Mouse (Mus musculus) hindbrain, embryonic 12.5 days (tissue): ENCODE data around the gene Iffo2. TPM values are rescaled to one million over a fixed set of nuclear protein-coding genes. Genes with fewer than 3 reads are reported as not detected.
"Not testable (repeated sequence)": the region's sequence is repeated elsewhere in the genome, so short reads cannot be mapped to it uniquely, and the experiment has no call there.

ENCODE experiments used
- ATAC-seq: fragments of 200-750 bp; cut with Nextera tagmentation; 2 replicates; pipeline ENCODE4 v1.8.0; 2017; ENCODE audit warnings: moderate TSS enrichment; ENCODE audit not compliant: low FRiP score
- H3K27ac ChIP-seq: fragments of 300-500 bp; sonication (generic); 2 replicates; pipeline ENCODE4 v1.5.1; 2016; ENCODE audit warnings: mild to moderate bottlenecking
- H3K27me3 ChIP-seq: fragments of 300-500 bp; sonication (generic); 2 replicates; pipeline ENCODE4 v1.6.1; 2016; ENCODE audit warnings: mild to moderate bottlenecking
- H3K36me3 ChIP-seq: fragments of 300-500 bp; sonication (generic); 2 replicates; pipeline ENCODE4 v1.6.1; 2016; ENCODE audit warnings: mild to moderate bottlenecking
- H3K4me1 ChIP-seq: fragments of 300-500 bp; sonication (generic); 2 replicates; pipeline ENCODE4 v1.6.1; 2016
- H3K4me2 ChIP-seq: fragments of 300-500 bp; sonication (generic); replicated peaks from 2 replicates; pipeline ENCODE4 v1.6.1; 2016; ENCODE audit warnings: mild to moderate bottlenecking
- H3K4me3 ChIP-seq: fragments of 300-500 bp; sonication (generic); 2 replicates; pipeline ENCODE4 v1.5.1; 2016; ENCODE audit warnings: mild to moderate bottlenecking
- H3K9ac ChIP-seq: fragments of 300-500 bp; sonication (generic); 2 replicates; pipeline ENCODE4 v1.6.1; 2016; ENCODE audit warnings: mild to moderate bottlenecking, moderate library complexity
- H3K9me3 ChIP-seq: fragments of 300-500 bp; sonication (generic); replicated peaks from 2 replicates; pipeline ENCODE4 v1.6.1; 2016; ENCODE audit warnings: mild to moderate bottlenecking
- WGBS: fragments of 180-500 bp; shearing (Covaris S2); methylation state at CpG from one replicate; pipeline ENCODE4 v1.1.7; 2016; 5-methylcytosine and 5-hydroxymethylcytosine counted together
- polyA plus RNA-seq: library from polyadenylated mRNA; unstranded; fragments of >200 nt; fragmentation: Nextera tagmentation; extraction: Ambion mirVana; gene quantifications from 2 replicates; pipeline ENCODE4 v1.2.1, GENCODE M21; 2016

Iffo2 gene
- 5.7 and 5.8 TPM in 2 replicates for polyA plus RNA-seq

DNA sequence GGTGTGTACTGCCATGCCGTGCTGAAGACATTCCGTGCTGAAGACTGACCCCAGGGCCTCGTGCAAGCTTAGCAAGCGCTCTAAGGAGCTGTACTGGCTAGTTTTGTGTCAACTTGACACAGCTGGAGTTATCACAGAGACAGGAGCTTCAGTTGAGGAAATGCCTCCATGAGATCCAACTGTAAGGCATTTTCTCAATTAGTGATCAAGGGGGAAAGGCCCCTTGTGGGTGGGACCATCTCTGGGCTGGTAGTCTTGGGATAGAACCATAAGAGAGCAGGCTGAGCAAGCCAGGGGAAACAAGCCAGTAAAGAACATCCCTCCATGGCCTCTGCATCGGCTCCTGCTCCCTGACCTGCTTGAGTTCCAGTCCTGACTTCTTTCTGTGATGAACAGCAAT, at the start of gene Iffo2:
TSS of gene Iffo2 (plus strand) at position 301 of the 400 bp plus-strand sequence.
- H3K4me2 ChIP-seq, H3K27me3 ChIP-seq, H3K9ac ChIP-seq, H3K36me3 ChIP-seq, ATAC-seq, H3K9me3 ChIP-seq, H3K4me1 ChIP-seq, H3K27ac ChIP-seq, H3K4me3 ChIP-seq: not testable (repeated sequence)
- WGBS, result 82% methylated on average over 5 of the region's 5 CpGs

DNA sequence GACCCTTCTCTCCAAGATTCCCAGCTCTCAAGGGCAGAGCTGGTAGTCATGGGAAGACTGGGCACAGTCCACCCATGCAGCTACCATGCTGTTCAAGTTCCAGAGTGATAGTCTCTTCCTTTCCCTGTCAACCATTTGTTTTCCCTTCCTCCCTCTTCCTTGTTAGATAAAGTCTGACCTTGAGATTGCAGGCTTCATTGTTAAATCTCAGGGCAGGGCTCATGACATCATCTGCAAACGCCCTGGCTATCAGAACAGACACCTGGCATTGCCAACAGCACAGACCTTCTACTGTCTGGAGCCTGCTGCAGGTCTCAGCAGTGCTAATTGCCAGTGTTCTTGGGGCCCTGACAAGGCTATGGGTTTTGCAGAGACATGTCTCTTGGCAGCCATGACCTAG, 48.9 kb upstream of the Iffo2 start:
- no peaks in the 10 kb centered on the region for H3K4me1 ChIP-seq
- WGBS, result 97% methylated on average over 1 of the region's 1 CpGs

DNA sequence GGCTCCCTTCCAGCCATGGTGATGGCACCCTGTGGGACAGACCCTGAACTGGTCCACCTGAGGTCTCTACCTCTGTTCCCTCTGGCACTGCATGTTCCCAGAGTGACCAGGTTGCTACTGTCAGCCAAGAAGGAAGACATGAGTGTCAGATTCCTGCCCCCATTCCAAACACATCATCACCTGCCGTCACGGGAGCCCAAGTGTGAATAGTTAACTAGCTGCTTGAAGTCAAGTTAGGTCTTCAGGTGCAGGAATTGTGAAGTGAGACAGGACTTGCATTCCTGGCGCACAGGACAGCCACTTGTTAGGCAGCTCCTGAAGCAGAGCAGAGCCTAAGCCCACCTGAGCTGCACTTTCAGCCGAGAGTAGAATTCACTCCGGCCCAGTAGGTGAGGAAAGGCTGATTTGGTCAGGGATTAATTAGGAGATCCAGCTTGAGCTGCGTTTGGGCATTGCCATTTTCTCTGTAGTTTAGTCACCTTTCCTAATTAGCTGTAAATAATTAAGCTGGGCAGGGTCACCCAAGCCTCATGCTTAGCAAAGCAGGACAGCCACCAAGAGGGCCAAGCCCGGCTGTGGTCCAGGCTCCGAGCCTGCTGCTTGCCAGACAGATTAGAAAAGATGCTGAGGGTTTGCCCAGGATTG, 46.8 kb upstream of the Iffo2 start:
- Histone ChIP-seq H3K27me3 (no peaks in the 10 kb centered on the region), H3K9me3 (no peaks in the 10 kb centered on the region), H3K36me3 (peaks cover 95% of the 10 kb centered on the region), H3K4me3 (no peak overlapping the region), H3K27ac (no peak overlapping the region), H3K9ac (no peak overlapping the region), H3K4me2 (no peak overlapping the region), H3K4me1 (peaks cover 5% of the 10 kb centered on the region; the same call in 1 of the 2 replicates)
- WGBS, result 90% methylated on average over 8 of the region's 8 CpGs
- ATAC-seq, result no peak

More for the DNA sequence above, 48.9 kb upstream of the Iffo2 start:
- no peak overlapping the region for H3K9ac ChIP-seq
- no peak overlapping the region for H3K27ac ChIP-seq
- no peak overlapping the region for H3K4me3 ChIP-seq
- no peaks in the 10 kb centered on the region for H3K27me3 ChIP-seq
- ATAC-seq, result no peak
- H3K4me2 ChIP-seq, result no peak overlapping the region
- H3K9me3 ChIP-seq, result no peaks in the 10 kb centered on the region
- H3K36me3 ChIP-seq, result peaks cover 94% of the 10 kb centered on the region

DNA sequence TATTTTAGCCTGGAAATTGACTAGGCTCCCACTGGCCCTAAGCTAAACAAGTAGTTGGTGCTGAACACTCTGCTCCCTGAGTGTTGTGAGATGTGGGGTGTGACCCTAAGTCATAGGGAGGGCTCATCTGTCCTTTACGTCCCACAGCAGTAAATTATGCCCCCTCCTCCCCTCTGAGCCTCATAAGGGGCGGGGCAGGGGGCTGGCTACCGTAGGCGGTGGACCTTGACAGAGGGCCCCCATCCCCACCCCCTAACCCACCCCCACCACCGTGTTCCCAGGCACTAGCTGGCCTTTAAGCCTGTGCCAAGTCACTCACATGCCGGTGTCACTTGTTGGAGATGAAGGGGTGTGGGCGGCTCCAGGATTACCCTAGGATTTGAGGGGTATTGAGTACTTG, 45.9 kb upstream of the Iffo2 start:
- 77% methylated on average over 7 of the region's 7 CpGs for WGBS
- H3K4me3 ChIP-seq, result no peak overlapping the region
- H3K9ac ChIP-seq, result no peak overlapping the region
- H3K4me2 ChIP-seq, result no peak overlapping the region
- no peaks in the 10 kb centered on the region for H3K27me3 ChIP-seq
- H3K36me3 ChIP-seq, result peaks cover 95% of the 10 kb centered on the region
- peaks cover 5% of the 10 kb centered on the region; the same call in 1 of the 2 replicates for H3K4me1 ChIP-seq
- H3K27ac ChIP-seq, result no peak overlapping the region
- ATAC-seq, result no peak
- no peaks in the 10 kb centered on the region for H3K9me3 ChIP-seq

DNA sequence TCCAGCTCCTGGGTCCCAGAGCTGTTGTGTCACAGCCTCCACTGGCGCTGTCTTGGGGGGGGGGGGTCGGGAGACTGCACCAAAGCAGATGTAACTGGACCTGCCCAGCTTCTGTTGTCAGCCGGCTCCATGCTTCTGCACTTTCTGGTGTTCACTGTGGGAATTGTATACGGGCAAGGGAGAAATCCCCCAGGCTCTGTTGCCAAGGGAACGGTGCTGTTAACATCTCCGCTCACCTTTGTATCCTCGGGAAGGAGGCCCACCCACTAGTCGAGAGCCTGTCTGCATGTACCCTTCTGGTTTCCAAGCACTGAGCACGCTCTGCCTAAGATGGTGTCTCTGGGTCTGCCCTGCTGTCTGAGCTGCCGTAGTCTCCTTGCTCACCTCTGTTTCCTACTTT, 43.3 kb upstream of the Iffo2 start:
- 0 out of 2 replicates have a peak, but pooled peaks have one; percentile 22 for ATAC-seq
- H3K9me3 ChIP-seq, result no peaks in the 10 kb centered on the region
- H3K4me3 ChIP-seq, result no peak overlapping the region
- H3K27me3 ChIP-seq, result no peaks in the 10 kb centered on the region
- H3K4me2 ChIP-seq, result no peak overlapping the region
- no peak overlapping the region for H3K9ac ChIP-seq
- 47% methylated on average over 10 of the region's 10 CpGs for WGBS
- H3K36me3 ChIP-seq, result peaks cover 95% of the 10 kb centered on the region
- H3K4me1 ChIP-seq, result peaks cover 5% of the 10 kb centered on the region; the same call in 1 of the 2 replicates
- no peak overlapping the region for H3K27ac ChIP-seq

DNA sequence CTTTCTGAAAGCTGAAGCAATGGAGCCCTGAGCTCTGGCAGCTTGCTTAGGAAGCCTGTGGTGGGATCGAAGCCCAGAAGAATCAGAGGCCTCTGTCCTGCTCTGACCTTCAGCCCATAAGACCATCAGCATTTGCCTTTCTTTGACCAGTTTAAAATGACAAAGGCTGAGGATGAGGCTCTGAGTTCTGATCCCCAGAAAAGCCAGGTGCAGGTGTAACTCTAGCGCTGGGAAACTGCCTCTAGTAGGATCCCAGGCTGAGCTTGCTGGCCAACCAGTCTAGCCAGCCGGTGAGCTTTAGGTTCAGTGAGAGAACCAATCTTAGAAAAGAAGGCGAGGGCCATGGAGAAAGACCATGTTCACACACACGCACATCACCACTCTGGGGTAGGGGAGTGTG, 42.0 kb upstream of the Iffo2 start:
- Histone ChIP-seq H3K4me1 (peaks cover 5% of the 10 kb centered on the region; the same call in 1 of the 2 replicates), H3K36me3 (peaks cover 84% of the 10 kb centered on the region), H3K4me3 (no peak overlapping the region), H3K27me3 (no peaks in the 10 kb centered on the region), H3K9ac (no peak overlapping the region), H3K9me3 (no peaks in the 10 kb centered on the region), H3K27ac (no peak overlapping the region), H3K4me2 (no peak overlapping the region)
- no peak for ATAC-seq
- WGBS, result 95% methylated on average over 5 of the region's 5 CpGs

DNA sequence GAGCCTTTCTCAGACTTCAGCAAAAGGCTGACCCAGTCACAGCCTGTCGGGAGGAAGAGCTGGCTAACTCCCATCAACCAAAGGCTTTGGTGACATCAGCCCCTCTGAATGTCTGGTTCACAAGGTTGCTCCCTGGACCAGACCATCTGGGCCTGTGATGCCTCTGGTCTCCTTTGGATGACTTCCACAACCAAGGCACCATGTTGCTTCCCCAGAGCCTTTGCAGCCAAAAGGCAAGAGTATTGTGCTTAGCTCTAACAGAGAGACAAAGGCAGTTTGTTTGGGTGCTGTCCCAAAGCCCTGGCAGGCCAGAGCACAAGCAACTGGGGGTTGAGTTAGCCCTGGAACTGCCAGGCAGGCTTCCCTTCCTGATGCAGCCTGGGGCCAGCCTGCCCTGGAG, 40.4 kb upstream of the Iffo2 start:
- 79% methylated on average over 1 of the region's 1 CpGs for WGBS
- ATAC-seq, result no peak

DNA sequence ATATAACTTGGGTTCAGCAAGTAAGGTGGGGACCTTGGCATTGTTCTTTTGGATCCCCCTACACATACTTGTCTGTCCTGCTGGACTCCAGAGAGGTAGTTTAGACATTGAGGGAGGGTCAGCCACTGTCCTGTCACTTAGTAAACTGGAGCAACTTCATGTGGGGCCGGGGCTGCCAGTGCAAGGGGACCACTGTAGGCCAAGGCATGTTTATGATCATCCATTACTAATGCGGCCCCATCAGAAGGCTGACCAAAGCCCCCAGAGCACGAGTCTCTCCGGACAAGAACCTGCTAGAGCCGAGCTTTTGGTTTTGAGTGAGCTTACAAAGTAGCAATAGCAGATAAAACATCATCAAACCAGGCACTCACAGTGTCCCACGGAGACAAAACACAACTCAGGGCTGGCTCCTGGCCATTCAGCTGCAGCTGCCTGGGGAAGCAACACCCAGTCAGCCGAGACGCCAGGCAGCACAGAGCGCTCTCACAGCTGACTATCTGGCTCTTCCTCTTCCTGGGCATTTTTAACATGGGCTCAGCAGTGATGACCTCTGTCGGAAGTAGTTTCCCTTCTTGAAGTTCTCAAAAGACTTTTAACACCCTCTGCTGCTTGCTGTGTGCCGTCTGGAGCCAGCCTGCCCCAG, 39.8 kb upstream of the Iffo2 start:
- H3K4me2 ChIP-seq, result no peak overlapping the region
- H3K27me3 ChIP-seq, result no peaks in the 10 kb centered on the region
- WGBS, result 89% methylated on average over 11 of the region's 11 CpGs
- no peak overlapping the region for H3K4me3 ChIP-seq
- H3K9ac ChIP-seq, result no peak overlapping the region
- H3K9me3 ChIP-seq, result no peaks in the 10 kb centered on the region
- ATAC-seq, result no peak
- peaks cover 62% of the 10 kb centered on the region for H3K36me3 ChIP-seq
- no peak overlapping the region for H3K27ac ChIP-seq
- peaks cover 5% of the 10 kb centered on the region; the same call in 1 of the 2 replicates for H3K4me1 ChIP-seq

More for the DNA sequence above, 40.4 kb upstream of the Iffo2 start:
- H3K9me3 ChIP-seq, result no peaks in the 10 kb centered on the region
- no peaks in the 10 kb centered on the region for H3K27me3 ChIP-seq
- H3K4me2 ChIP-seq, result no peak overlapping the region
- H3K4me1 ChIP-seq, result peaks cover 5% of the 10 kb centered on the region; the same call in 1 of the 2 replicates
- H3K4me3 ChIP-seq, result no peak overlapping the region
- H3K9ac ChIP-seq, result no peak overlapping the region
- peaks cover 68% of the 10 kb centered on the region for H3K36me3 ChIP-seq
- no peak overlapping the region for H3K27ac ChIP-seq

DNA sequence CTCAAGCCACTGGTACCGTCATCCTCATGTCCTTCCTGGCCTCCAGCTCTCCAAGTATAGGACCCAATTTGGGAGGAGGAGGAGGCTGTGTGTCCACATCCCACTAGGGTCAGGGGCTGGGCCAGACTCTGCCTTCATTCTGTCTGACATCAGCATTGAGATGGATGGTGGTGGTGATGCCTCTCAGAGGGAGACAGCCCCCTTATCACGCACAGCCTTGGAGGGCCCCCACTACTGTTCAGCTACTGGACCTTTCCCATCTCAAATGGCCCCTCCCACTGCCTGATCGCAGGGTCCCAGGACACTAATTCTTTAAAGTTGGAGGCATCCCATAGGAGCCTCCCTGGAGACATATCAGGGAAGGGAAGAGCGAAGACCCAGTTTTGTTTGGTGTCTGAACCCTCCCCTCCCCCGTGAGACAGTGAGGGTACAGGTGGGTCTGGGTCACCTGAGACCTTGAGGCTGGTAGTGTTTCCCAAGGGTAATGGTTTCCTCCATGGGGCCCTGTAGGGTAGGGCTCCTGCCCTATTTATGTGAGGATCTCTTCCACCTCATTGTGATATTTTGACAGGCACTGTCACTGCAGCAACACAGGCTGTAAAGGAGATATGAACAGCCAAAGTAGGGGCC, 38.7 kb upstream of the Iffo2 start:
- H3K9me3 ChIP-seq, result no peaks in the 10 kb centered on the region
- H3K4me1 ChIP-seq, result peaks cover 4% of the 10 kb centered on the region; the same call in 1 of the 2 replicates
- H3K36me3 ChIP-seq, result peaks cover 54% of the 10 kb centered on the region
- 93% methylated on average over 5 of the region's 5 CpGs for WGBS
- ATAC-seq, result no peak
- H3K4me2 ChIP-seq, result no peak overlapping the region
- H3K27me3 ChIP-seq, result no peaks in the 10 kb centered on the region
- H3K27ac ChIP-seq, result no peak overlapping the region
- H3K9ac ChIP-seq, result no peak overlapping the region
- no peak overlapping the region for H3K4me3 ChIP-seq

DNA sequence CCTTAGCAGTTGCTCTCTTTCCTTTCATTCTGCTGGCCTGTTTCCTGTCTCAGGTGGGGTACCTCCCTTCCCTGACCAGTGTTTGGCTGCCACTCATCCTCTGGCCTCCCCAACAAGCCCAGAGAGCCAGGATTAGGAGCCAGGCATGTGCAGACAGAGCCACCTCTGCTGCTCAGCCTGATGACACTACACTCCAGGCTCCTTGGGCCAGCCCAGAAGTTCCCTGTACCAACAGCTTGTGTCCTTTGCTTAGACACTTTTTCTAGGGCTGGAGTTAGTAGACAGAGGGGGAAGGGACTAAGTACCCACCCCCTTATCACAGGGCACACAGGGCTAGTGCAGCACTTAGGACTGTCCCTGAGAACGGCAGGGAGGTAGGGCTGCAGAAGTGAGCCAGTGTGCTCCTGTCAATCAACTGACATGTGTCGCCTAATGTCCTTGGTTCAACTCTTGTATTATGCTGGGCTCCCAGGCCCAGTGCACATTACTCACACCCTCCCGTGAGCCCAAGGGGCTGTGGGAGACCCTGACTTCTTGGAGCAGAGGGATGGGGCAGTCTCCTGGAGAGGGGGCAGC, 38.0 kb upstream of the Iffo2 start:
- Histone ChIP-seq H3K27ac (no peak overlapping the region), H3K9me3 (no peaks in the 10 kb centered on the region), H3K4me3 (no peak overlapping the region), H3K4me2 (no peak overlapping the region), H3K27me3 (no peaks in the 10 kb centered on the region), H3K4me1 (no peaks in the 10 kb centered on the region), H3K36me3 (peaks cover 48% of the 10 kb centered on the region), H3K9ac (no peak overlapping the region)
- ATAC-seq, result no peak
- 39% methylated on average over 3 of the region's 3 CpGs for WGBS

DNA sequence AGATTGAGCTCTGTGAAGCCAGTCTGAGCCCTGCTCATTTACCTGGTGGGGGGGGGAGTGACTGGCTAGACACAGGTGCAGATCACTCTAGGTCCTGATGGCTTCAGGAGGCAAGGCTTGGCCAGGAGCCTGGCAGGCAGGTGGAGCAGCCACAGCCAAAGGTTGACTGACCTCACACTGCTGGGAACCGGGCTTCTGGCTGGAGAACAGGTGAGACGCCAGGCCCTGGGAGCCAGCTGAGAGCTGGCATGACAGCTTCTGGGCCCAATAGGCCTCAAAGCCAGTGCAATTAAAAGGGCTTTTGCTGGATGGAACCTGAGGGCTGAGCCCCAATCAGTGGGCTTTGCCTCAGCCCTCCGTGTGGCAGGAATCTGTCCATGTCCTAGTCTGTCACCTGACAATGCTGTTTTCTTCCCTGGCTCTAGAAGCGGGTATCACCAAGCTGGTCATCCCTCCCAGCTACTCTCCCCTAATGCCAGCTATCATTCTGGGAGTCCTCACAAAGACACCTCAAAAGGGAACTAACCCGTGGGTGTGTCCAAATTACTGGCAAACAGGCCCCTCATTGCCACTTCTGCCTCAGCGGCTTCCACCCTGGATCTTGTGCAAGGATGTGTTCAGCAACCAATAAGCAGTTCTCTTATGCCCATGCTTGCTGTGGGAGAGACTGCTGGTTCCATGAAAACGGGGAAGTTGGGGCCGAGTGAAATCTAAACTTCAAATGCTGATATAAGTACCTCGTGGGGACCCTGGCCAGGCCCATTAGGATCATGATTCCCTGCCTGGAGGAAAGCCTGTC, 36.9 kb upstream of the Iffo2 start:
- H3K36me3 ChIP-seq, result peaks cover 38% of the 10 kb centered on the region
- 73% methylated on average over 9 of the region's 9 CpGs for WGBS

More for the DNA sequence above, 36.9 kb upstream of the Iffo2 start:
- Histone ChIP-seq H3K4me3 (no peak overlapping the region), H3K4me2 (no peak overlapping the region), H3K9me3 (no peaks in the 10 kb centered on the region), H3K27me3 (no peaks in the 10 kb centered on the region), H3K9ac (peak overlapping the region; percentile 32; the same call in 1 of the 2 replicates), H3K27ac (no peak overlapping the region), H3K4me1 (0 out of 2 replicates have a peak, but pooled peaks cover 6% of the 10 kb centered on the region)
- no peak for ATAC-seq
